Mouse (Mus musculus): Measurements from ENCODE around the gene Gas7.

GRCm38 (mm10) chr11:67642421-67642820 lies 187.2 kb downstream of the Gas7 start:
- TF ChIP-seq EP300 (IDR thresholded peaks at IDR 0.05) (no peak), CTCF (IDR thresholded peaks at IDR 0.05) (no peak)

Measured in lung, postnatal 0 days (tissue).